Mouse (Mus musculus): ENCODE measurements around the gene B230118H07Rik.

DNA sequence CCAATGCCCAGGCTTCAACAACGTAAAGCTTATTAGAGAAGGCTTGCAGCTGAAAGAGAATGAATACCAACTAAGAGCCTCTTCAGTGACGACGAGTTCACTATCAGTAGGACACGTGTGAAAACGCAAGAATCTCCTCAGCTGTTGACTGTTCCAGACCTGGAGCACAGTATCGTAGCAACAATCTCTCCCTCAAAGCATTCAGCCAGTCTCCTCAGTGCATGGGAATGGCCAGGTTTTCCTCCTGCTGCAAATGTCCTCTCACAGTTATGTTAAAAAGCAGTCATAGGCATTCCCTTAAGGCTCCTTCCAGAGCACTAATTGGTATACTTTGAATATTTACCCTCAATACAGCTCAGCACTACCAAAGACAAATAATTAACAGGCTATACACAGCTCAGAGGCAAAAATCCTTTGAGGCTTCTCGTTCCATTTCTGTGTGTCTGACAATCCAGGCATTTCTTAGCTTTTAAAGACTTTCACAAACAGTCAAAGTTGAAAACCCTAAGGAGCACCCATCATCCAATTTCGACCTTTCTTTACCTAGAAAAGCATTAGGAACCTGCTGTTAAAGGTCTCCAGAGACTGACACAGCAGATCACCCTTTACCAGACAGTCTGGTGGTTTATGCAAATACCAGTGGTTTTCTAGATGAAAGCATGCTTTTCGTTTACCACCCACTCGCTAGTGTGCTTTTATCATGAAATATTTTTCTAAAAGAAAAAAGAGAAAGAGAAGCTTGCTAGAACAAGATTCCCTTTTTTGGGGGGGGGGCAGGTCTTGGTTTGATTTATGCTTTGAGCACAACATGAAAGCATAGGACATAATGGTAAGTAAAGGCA, 33.6 kb downstream of the B230118H07Rik start:
- TF ChIP-seq POLR2A (IDR thresholded peaks at IDR 0.05; ENCODE audit: extremely low read depth, insufficient read depth, low read length), result no peak
- no peak for TF ChIP-seq CTCF (IDR thresholded peaks at IDR 0.05; ENCODE audit: extremely low read depth, insufficient read depth, low read length)
